Mouse (Mus musculus) intestine, embryonic 14.5 days (tissue): Measurements from ENCODE around the gene Atp5s. TPM values are rescaled to one million over a fixed set of nuclear protein-coding genes. Genes with fewer than 3 reads are reported as not detected.

Experiments used
- microRNA counts: library from miRNA; unstranded; fragments of <30 nt; microRNA quantifications from one replicate; lab custom pipeline; 2016
- microRNA-seq: library from miRNA; unstranded; fragments of <30 nt; microRNA quantifications from one replicate; pipeline ENCODE4, GENCODE M21; 2016
- polyA plus RNA-seq: library from polyadenylated mRNA; unstranded; fragments of >200 nt; fragmentation: Nextera tagmentation; extraction: Ambion mirVana; gene quantifications from 2 replicates; pipeline ENCODE4 v1.2.1, GENCODE M21; 2014

The Atp5s gene
- polyA plus RNA-seq, 1 experiment from 2014 or later: 33.3 TPM

MicroRNAs within 50 kb of the gene (microRNA counts, 519-probe panel; counts per million panel counts)
- microRNA mmu-miR-681 (lab: Ali Mortazavi, UCI): not detected

Small RNAs within 50 kb of the gene (microRNA-seq; reads per million reads assigned to microRNA genes)
- gene Mir681: not detected

Other genes starting within 250 kb of the Atp5s start
- 25.1 and 25.3 TPM in 2 replicates for gene Vcpkmt, start 141.9 kb upstream of the Atp5s start, polyA plus RNA-seq
- 10.6 and 14.6 TPM in 2 replicates for gene Sos2, start 43.1 kb upstream of the Atp5s start, polyA plus RNA-seq
- 18.4 and 19.3 TPM in 2 replicates for gene L2hgdh, start 77 bp upstream of the Atp5s start, polyA plus RNA-seq
- gene Cdkl1, start 66.3 kb downstream of the Atp5s start, polyA plus RNA-seq: 0.92 and 1.5 TPM in 2 replicates
- 6.9 and 8.6 TPM in 2 replicates for gene Atl1, start 167.7 kb downstream of the Atp5s start, polyA plus RNA-seq
- 32.0 and 34.8 TPM in 2 replicates for gene Map4k5, start 168.2 kb downstream of the Atp5s start, polyA plus RNA-seq